ENCODE assay signal across 8 mouse cellular contexts in the genomic region with DNA sequence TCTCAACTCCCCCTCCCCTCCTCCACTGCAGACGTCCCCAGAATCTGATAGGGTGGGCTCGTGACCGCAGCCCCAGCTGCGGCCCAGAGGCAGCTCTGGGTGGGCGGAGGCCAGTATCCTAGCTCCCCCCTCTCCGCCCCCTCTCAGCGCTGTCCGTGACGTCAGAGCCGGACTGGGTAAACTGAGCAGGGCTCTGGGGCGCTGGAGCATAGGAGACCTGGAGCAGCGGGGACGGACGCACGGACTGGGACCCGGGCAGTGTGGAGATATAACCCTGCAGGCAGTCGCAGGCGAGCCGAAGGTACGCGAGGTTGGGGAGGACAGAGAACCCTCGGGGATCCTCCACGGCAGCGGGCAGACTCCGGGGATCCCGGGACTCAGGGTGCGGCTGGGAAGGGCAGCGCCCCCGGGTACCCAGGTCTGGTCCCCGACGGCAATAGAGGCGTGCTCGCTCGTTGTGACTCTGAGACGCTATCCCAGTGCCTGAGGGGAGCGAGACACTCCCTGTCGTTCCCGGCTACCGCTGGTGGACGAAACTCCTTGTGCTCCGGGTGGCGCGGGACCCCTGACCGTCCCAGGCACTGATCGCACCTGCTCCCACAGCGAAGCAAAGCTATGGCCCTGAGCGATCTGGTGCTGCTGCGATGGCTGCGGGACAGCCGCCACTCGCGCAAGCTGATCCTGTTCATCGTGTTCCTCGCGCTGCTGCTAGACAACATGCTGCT. TPM values are rescaled to one million over a fixed set of nuclear protein-coding genes. Genes with fewer than 3 reads are reported as not detected.
DNase-seq lines count a peak whose midpoint lies in the region; ATAC-seq and TF ChIP-seq lines count a peak whose summit lies in the region.

A gene (plus strand): TSS at position 179 of the 725 bp plus-strand sequence.

- DNase-seq in layer of hippocampus, adult 2 months (ENCODE audit: low spot score in 2 of 2), result no peak
- DNase-seq in layer of hippocampus, postnatal 14 days (ENCODE audit: low spot score in 2 of 2), result no peak
- DNase-seq in stomach, postnatal 0 days (ENCODE audit: low spot score), result peak; percentile 32
- DNase-seq in layer of hippocampus, adult 9-11 months, result no peak
- no peak for DNase-seq in cerebellum, adult 9-10 months

- no peaks in the 10 kb centered on the region for H3K9me3 ChIP-seq in liver, embryonic 16.5 days (replicated peaks; ENCODE audit: control insufficient read depth, low read length)
- no peaks in the 10 kb centered on the region for H3K9me3 ChIP-seq in stomach, postnatal 0 days (ENCODE audit: control insufficient read depth, low read length)

- peaks cover 10% of the 10 kb centered on the region for H3K27me3 ChIP-seq in liver, embryonic 16.5 days (ENCODE audit: control insufficient read depth, insufficient read depth, low read depth, low read length)
- no peaks in the 10 kb centered on the region for H3K27me3 ChIP-seq in stomach, postnatal 0 days (ENCODE audit: control insufficient read depth, insufficient read depth, low read length)

- H3K4me3 ChIP-seq in layer of hippocampus, adult 2 months, result peak within 1 kb of the TSS; percentile 41
- H3K4me3 ChIP-seq in liver, embryonic 16.5 days (ENCODE audit: low read depth, low read length), result peak within 1 kb of the TSS; percentile 32
- peak within 1 kb of the TSS; percentile 27 for H3K4me3 ChIP-seq in stomach, postnatal 0 days (ENCODE audit: low read depth, low read length)

- no peak within 1 kb of the TSS for H3K9ac ChIP-seq in liver, embryonic 16.5 days (ENCODE audit: low read depth, low read length)
- peak within 1 kb of the TSS; percentile 50 for H3K9ac ChIP-seq in stomach, postnatal 0 days (ENCODE audit: low read length)

- no peak within 1 kb of the TSS for H3K27ac ChIP-seq in layer of hippocampus, adult 2 months
- no peak within 1 kb of the TSS for H3K27ac ChIP-seq in liver, embryonic 16.5 days (ENCODE audit: low read length)
- H3K27ac ChIP-seq in stomach, postnatal 0 days (replicated peaks), result no peak within 1 kb of the TSS

- H3K4me2 ChIP-seq in liver, embryonic 16.5 days (ENCODE audit: low read depth, low read length), result peak within 1 kb of the TSS; percentile 40
- H3K4me2 ChIP-seq in stomach, postnatal 0 days (replicated peaks; ENCODE audit: low read depth), result peak within 1 kb of the TSS; percentile 64

- WGBS in liver, embryonic 16.5 days (ENCODE audit: insufficient replicate concordance), result under 1% methylated on average over 55 of the region's 55 CpGs
- 2% methylated on average over 53 of the region's 55 CpGs for WGBS in stomach, postnatal 0 days

- TF ChIP-seq EP300 in stomach, postnatal 0 days (optimal IDR thresholded peaks at IDR 0.05), result no peak

- H3K4me1 ChIP-seq in liver, embryonic 16.5 days (ENCODE audit: control insufficient read depth, low read depth, low read length), result no peaks in the 10 kb centered on the region
- no peaks in the 10 kb centered on the region for H3K4me1 ChIP-seq in stomach, postnatal 0 days (replicated peaks; ENCODE audit: control insufficient read depth, insufficient read depth)

- ATAC-seq in common myeloid progenitor, adult 5-6 weeks (replicated peaks; ENCODE audit: low read depth, poor library complexity, severe bottlenecking), result peak; percentile 81
- peak; percentile 55 to 70 for ATAC-seq in hematopoietic stem cell, adult 5-6 weeks (replicated peaks in 1 of 2; ENCODE audit: insufficient read depth in 1 of 2, low FRiP score in 2 of 2, low TSS enrichment in 1 of 2, low read depth in 1 of 2, poor library complexity in 2 of 2, severe bottlenecking in 2 of 2)
- peak; percentile 56 for ATAC-seq in liver, embryonic 16.5 days (ENCODE audit: low read depth)
- peak; percentile 49 for ATAC-seq in stomach, postnatal 0 days (ENCODE audit: low FRiP score, low TSS enrichment)

- no peaks in the 10 kb centered on the region for H3K36me3 ChIP-seq in liver, embryonic 16.5 days (ENCODE audit: control insufficient read depth, insufficient read depth)
- H3K36me3 ChIP-seq in stomach, postnatal 0 days (ENCODE audit: control insufficient read depth, insufficient read depth, low read length), result no peaks in the 10 kb centered on the region

- no peak for TF ChIP-seq CTCF in layer of hippocampus, adult 2 months (conservative IDR thresholded peaks at IDR 0.05)
- no peak for TF ChIP-seq CTCF in stomach, postnatal 0 days (IDR thresholded peaks at IDR 0.05; ENCODE audit: low read depth)

RNA-seq across cellular contexts. Expression of the gene that starts here (rescaled TPM):
- total RNA-seq in layer of hippocampus, adult 2 months (2021), result 1 to 10 TPM; 1.2 to 1.4 TPM
- 1 to 10 TPM; 4.1 to 4.7 TPM for total RNA-seq in layer of hippocampus, postnatal 14 days (2021)
- total RNA-seq in common myeloid progenitor, adult 5-6 weeks (2017), result 21.9 and 29.1 TPM in 2 replicates
- 29.2 and 35.1 TPM in 2 replicates for total RNA-seq in hematopoietic stem cell, adult 5-6 weeks (2017)
- 2.9 and 3.3 TPM in 2 replicates for polyA plus RNA-seq in liver, embryonic 16.5 days (2015; fragmentation: Nextera tagmentation; extraction: Ambion mirVana)
- polyA plus RNA-seq in stomach, postnatal 0 days (2015; fragmentation: Nextera tagmentation; extraction: Ambion mirVana), result 4.6 and 5.1 TPM in 2 replicates
